Mouse (Mus musculus): ENCODE measurements around the gene Slit2.

GRCm38 (mm10) chr5:48349309-48349708, 366.4 kb downstream of the Slit2 start:
- TF ChIP-seq CTCF (IDR thresholded peaks at IDR 0.05; ENCODE audit: low read depth, low read length): no peak
- no peak for TF ChIP-seq POLR2A (IDR thresholded peaks at IDR 0.05; ENCODE audit: extremely low read depth, insufficient read depth, low read length)
